Mouse (Mus musculus) testis, adult 2 months (tissue): ENCODE data around the gene Acoxl.

Experiments
- CTCF ChIP-seq: fragments of 200-500 bp; IDR thresholded peaks from 2 replicates; pipeline ENCODE4 v1.5.1; 2012; ENCODE audit warnings: low read depth, mild to moderate bottlenecking, inconsistent platforms, low read length, moderate library complexity; ENCODE audit not compliant: control insufficient read depth, insufficient read depth, insufficient replicate concordance
- POLR2A ChIP-seq: fragments of 200-500 bp; IDR thresholded peaks from 2 replicates; pipeline ENCODE4 v1.6.1; 2012; ENCODE audit warnings: low read depth, mild to moderate bottlenecking, inconsistent platforms, low read length, moderate library complexity; ENCODE audit not compliant: control insufficient read depth

DNA sequence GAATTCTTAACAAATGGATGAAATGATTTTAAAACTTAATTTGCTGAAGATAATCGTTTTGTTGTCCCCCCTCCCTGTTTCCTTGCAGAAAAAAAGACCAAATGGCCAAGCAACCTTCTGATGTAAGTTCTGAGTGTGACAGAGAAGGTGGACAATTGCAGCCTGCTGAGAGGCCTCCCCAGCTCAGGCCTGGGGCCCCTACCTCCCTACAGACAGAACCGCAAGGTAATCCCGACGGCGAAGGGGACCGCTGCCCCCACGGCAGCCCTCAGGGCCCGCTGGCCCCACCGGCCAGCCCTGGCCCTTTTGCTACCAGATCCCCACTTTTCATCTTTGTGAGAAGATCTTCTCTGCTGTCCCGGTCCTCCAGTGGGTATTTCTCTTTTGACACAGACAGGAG is 289.9 kb downstream of the Acoxl start:
- TF ChIP-seq CTCF (no peak), POLR2A (no peak)
